Mouse (Mus musculus) ZHBTc4 (cell line): ENCODE results near the gene Fads2.

ENCODE experiments used
- DNase-seq: peaks from one replicate; pipeline ENCODE4 v3.0.0-alpha.2; 2011; ENCODE audit warnings: low read depth, low spot score

The Fads2 gene

DNA sequence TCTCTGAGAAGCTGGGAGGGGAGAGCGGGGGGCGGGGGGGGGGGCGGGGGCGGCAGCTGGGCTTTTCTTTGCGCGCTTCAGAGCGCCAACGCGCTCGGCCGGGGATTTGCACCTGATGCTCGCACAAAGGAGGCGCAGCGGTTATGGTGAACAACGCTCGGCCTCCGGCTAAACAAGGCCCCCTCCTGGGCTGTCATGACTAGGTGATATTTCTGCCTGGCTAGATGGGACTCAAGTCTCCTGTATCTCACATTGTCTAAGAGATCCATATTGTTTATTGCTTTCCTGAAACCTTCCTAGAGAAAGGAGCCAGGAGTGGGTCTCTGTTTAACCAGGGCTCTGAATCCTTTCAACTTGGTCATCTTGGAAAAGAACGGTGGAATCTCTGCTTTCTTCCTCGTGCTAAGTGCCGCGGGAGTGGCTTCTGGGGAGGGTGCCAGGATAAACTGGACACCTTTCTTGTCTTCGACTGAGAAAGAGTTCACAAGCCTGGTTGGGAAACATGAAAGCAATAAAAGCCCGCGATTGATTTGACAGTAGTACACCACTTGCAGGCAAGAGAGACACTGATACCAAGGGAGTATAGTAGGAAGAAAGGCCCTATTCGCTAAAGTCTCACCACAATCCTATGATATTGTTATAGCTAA, 631 bp upstream of the Fads2 start:
- DNase-seq = no peak

DNA sequence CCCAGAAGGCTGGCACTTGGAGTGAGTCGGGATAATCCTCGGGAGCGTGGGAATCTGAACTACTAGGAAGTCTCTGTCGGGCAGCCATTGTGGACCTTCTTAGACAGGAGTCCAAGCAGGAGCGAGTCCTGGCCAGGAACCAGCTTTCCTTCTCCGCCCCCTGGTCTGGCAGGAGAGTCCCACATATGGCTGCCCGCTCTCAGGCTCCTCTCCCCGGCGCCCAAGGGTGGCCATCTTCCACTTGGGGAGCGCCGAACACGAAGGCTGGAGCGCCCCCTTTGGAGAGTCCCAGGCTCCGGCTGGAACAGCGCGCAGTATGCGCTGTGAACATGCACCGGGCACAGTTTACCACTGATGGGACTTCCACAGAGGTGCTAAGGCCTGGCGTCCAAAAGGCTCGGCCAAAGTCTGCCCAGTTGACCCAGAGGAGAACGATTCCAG, 895 bp downstream of the Fads2 start:
- peak; percentile 87 for DNase-seq

DNA sequence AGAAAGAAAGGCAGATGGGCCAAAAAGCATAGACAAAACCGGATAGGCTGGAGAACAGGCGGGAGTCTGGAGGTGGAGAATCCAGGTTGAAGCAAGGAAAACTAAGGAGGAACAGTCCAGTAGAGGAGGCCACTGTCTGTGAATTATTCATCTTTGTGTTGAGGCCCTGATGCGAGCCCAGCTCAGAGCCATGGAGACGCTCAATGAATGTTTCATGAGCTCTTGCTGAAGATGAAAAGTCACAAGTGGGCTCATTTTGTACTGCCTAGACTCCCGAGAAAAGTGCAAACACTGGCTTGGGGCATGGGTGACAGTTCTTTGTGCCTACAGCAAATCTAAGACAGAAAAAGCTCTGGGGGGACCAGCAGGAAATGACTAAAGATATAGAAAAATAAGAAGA, 3.7 kb downstream of the Fads2 start:
- no peak for DNase-seq

DNA sequence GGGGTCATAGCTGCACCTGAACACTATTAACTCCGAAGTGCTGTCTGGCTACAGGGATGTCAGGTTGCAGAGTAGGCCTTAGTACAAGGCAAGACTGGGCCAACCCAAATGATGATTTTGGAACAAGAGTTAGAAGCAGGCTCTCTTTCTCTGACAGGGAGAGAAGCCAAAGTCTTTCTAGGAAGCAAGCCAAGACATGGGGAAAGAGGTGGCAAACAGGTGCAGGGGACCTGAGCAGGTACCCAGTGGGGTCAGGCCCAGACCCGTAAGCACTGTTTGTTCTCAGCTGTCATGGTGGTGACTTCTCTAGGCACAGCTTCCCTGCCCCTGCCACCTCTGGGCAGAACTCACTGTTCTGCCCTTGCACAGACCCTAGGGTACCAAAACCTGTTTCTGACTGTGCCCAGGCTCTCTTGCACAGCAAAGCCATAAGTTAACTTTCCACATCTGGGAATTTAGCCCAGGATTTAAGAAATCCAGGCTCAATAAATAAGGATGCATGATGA, 5.1 kb downstream of the Fads2 start:
- no peak for DNase-seq

DNA sequence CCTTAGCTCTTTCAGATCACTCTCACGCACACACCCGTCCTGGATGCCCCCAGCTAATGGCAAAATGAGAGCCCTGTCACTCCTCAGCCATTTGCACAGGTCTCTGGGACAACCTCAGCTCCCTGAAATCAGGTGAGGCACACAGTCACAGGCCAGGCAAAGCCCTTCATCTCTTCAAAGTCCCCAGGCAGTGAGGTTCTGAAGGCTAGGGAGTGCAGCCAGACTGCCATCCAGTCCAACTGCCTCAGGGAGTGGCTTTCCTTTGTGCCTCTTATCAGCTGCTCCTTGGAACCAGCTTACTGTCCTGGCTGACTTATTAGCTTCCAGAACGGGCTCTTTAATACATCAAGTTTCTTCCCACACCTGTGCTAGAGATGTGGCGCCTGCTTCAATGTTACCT, 6.9 kb downstream of the Fads2 start:
- no peak for DNase-seq

DNA sequence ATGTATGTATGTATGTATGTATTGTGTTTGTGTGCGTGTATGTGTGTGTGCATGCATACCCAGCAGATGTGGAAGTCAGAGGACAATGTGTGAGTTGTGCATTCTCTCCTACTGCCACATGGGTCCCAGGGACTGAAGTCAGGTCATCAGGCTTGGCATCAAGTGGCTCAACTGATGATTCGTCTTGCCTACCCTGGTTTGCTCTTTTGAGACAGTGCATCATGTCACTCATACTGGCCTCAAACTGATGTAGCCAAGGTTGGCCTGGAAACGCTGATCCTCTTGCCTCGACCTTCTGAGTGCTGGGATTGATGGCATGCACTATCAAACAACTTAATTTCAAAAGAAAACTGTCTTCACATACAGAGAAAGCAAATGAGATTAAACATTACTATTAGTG, 7.7 kb downstream of the Fads2 start:
- no peak for DNase-seq

DNA sequence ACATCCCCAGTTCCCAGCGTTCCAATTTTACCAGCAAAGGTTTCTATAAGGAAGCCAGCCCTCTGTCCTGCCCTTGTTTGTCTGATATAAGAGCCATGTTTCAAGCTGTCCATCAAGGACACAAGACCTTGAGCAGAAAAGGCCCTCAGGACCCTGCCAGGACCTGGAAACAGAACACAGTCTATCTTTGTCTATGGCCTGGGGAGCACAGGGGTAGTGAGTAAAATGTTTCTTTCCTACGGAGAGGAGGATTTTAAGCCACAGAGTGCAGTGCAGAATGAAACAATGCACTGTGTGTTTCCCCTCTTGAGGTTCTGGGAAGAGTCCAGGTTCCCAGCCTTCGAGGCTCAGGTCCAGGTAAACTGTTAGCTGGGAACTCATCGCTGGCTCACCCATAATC, 14.6 kb downstream of the Fads2 start:
- no peak for DNase-seq

DNA sequence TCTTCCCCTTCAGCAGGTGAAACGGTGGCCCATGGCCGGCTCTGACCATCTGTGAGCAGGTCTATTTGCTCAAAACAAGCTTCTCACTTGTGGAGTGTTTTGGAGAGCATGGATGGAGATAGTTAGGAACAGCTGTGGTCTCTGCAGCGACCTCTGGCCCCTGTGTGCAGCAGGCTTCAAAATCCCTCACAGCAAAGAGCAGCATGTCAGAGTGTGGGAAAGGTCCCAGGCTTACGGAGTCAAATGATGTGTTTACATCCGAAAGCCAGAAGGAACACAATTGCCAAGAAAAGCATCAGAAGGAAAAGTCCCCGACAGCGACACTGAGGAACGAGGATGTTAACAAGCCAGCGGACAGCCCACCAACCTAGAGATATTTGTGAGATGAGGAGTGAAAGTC, 16.1 kb downstream of the Fads2 start:
- DNase-seq = no peak

DNA sequence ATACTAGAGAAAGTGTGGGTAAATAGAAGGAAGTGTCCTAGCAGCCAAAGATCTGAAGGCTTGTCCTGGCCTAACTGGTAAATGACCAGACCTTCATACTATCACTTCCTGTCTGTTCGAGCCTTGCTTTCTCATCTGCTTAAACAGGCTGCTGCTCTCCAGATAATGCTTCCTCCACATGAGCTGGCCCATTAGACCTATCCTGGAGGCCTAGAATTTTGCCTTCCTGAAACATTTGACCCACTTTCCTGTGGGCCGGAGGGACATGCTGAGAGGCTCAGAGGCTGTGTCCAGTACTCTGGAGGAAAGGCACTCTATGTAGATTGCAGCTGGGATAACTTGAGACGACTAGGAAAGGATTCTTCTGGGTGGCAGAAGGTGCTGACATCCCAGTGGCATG, 19.4 kb downstream of the Fads2 start:
- no peak for DNase-seq

DNA sequence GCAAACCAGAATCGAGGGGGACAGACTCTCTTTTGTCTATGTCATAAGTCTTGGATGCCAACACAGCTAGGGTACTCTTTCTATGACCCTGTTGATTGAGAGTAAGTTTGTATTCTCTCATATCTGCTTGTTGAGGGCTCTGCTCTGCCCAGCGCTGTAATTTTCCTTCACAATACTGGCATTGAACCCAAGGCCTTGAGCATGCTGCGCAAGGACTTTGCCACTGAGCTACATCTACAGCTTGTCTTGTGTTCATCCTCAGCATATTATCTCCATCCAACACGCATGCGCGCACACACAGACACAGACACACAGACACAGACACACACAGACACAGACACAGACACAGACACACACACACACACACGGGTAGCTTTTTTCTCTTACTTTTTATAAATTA, 21.2 kb downstream of the Fads2 start:
- DNase-seq = no peak

DNA sequence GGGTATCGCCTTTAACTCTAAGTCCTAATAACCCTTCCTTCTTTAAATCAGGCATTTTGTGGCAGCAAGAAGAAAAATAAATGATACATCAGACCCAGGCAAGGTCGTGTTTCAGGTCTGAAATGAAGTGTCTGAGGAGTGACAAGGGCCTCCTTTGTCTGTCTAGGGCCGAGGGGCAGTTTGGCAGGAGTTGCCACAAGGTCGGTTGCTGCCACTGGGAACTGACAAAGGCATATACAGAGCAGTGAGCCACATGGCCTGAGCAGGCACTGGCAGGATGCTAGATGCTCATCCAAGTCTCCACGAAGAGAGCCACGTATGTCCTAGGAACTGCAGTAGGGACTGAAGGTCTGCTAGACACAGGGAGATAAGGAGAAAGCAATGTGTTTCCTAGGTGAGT, 23.2 kb downstream of the Fads2 start:
- no peak for DNase-seq

DNA sequence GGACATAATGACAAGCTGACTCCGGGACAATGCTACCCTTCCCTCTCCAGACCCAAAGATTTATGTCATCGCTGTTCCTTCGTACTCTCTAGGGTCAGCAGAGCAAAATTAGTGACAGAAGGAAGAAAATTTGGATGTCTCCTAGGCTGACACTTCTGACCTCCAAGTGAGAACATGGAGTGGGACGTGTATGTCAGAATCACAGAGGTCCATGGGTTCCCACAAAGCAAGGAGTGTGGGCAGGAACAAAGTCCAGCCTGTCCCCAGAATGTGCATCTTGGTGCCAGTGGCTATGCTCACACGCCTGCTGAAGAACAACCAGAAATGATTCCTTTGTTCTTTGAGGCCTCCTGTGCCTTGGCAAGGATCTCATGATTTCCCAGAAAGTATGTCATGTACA, 28.4 kb downstream of the Fads2 start:
- DNase-seq = no peak

DNA sequence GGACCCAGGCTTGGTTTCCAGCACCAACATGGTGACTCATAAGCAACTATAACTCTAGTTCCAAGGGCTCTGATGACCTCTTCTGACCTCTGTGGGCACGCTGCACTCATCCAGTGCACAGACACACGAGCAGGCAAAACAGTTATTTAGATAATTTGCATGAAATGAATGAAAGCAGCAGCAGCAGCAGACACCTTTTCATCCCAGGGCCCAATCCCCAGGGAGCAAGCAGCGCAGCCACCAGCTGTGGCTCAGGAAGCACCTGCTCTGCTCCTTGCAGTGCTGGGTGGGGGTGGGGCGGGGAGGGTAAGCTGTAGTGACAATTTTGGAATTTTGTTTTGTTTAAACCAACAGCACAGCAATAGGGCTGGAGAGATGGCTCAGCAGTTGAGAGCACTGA, 29.7 kb downstream of the Fads2 start:
- DNase-seq = peak; percentile 66

DNA sequence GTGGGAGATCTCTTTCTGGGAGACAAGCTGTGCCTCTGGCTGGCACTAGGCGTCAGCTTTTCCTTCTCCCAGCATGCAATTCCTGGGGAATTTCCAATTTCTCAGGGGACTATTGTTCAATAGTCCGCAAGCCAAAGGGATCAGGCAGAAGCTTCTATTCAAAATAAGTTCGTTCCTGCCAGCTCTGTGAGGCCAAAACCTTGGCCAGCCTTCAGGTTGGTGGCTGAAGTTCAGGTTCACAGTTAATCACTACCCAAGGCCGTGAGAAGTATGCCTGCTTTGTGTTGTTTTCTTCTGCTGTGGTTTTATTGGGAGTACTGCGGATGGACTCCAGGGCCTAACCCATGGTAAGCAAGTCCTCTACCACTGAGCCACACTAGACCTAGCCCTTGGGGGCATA, 30.4 kb downstream of the Fads2 start:
- DNase-seq = no peak

DNA sequence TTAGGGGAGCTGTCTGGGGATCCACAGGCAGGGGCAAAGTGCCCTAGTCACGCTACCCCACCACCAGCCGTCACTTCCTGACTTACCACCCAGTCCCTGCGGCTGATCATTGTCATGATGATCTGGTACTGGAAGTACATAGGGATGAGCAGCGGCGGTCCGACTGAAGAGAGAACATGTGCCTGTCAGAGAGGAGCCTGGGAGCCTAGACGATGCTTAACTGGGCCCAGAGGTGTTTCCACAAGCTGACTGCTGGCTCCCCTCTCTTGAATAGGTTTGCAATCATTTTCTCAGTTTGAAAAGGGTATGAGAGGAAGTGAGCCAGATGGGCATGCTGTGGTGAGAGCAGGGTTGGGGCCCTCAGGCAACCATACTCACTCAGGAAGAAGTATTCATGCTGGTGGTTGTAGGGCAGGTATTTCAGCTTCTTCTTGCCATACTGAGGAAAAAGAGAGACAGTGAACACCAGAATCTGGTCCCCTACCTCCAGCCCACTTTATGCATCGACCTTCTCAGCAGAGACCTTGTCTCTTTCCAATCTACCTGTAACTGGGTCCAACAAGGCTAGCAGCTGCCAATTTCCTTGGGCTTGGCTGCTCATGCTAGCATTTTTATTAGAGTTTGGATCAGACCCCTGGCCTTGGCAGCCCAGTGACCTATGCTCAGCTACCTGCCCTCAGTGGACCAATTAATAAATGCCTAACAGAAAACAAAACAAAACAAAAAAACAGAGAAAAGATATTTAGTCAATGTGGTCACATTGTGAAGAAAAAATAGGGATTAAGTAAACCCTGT, 31.2 kb downstream of the Fads2 start:
- no peak for DNase-seq

DNA sequence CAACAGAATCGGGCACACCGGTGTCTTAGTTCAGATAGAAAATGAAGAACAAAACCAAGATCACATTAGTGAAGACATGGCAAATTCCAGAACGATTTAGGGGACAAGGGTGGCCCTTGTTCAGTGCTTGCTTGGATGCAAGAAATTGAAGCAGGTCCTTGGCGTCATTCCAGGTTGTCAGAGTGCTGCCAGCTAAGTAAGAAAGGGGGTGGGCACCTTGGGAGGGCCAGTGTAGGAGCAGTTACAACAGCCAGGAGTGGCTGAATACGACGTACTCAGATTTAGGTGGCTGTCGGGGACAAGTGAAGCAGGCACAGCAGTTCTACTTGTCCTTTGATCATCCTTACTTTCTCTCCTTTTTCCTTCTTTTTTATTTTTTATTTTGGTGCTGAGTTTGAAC, 33.8 kb downstream of the Fads2 start:
- DNase-seq = no peak

DNA sequence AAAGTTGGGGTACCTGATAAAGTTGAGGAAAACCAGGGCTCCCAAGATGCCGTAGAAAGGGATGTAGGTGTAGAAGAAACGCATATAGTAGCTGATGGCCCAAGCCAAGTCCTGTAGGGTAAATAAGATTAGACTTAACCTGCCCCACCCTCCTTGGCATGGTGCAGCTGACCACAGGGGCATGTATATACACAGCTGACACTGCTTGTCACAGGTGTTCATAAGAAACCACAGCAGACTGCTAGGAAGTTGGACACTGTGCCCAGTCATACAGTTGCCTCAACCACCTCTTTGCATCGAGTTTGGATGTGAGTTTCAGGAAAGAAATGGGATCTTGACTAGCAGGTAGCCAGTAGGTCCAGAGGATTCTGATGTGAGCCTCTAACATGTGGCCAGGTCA, 35.0 kb downstream of the Fads2 start:
- DNase-seq = no peak

DNA sequence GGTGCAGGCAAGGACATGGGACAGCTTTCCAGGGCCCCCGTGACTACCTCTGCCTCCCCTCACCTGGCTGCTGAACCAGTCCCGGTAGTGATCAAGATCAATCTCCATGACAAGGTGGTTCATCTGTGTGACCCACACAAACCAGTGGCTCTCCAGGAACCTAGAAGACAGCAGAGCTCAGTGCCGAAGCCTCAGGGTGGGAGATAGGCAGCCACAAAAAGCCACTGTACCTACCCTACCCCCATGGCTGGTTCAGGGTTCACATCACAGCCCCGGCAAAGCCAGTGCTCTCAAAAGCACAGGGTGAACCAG, 35.4 kb downstream of the Fads2 start:
- no peak for DNase-seq

DNA sequence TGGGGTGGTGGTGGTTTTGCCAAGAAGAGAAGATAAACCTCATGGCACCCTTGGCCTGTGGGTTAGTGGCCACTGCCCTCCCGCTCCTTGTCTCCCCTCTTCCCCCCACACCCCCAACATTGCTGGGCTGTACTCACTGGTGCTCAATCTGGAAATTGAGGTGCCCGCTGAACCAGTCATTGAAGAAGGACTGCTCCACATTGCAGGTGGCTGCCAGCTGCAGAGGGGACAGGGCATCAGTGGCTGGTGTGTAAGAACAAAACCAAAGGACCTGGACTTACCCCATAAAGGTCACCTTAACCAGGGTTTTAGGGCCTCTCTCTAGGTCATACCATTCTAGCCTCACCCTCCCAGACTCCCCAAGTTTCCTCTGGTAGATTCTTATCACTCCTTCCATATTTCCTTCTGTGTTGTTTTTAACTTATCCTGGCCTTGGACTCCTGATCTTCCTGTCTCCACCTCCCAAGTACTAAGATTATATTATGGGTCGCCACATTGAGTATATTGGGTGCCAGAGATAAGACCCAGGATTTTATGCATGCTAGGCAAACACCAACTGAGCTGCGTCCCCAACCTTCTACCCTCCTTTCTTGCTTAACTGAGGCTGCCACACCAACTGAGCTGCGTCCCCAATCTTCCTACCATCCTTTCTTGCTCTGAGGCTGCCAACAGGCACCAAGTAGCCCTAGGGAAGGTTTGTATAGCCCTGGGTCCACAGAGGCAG, 35.9 kb downstream of the Fads2 start:
- DNase-seq = no peak

DNA sequence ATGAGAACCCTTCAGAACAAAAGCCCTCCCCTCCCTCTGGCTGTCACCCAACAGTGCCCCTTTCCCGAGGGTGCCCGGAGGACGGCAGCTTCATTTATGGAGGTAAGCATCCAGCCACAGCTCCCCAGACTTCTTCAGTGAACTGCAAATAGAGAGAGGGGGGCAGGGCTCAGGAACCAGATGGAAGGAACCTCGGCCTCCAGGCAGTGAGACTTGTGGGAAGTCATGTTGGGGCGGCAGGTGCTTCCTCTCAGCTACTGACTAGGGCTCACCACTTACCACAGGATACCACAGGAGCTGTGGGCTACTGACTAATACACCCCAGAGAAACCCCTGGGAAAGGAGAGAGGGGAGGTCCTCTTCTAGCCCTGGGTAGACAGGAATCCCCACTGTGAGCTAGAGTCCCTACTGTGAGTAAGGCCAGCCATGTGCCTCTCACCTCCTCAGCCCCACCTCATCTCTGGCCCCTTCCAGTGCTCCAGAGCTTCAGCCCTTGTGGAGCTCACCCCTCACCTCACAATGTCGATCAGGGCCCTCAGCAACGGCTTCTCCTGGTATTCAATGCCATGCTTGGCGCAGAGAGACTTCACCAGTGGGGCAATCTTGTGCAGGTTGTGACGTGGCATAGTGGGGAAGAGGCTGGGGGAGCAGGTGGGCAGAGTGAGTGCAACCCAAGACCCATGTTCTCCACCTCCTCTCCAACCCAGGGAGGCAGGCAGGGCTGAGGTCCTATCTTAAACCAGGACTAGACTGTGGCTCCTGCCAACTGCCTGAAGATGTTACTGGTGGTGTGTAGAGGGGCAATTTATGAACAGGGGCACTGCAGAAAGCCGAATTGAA, 37.2 kb downstream of the Fads2 start:
- no peak for DNase-seq

DNA sequence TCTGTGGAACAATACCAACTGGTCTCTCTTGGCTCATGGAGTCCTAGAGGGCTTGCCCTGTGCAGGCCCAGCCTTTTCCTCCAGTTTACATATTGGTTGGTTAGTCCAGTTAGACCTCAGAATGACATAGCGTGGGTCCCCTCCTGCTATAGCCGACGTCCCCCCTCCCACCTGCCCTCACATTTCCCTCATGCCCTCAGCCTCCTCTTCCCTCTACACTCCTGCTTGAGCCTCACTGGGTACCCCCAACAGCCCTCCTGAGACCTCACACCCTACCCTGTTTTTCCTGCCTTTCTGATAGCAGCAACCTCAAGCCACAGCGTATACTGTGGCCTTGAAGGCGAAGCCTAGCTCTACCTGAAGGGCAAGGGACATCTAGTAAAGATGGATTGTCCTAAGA, 38.7 kb downstream of the Fads2 start:
- DNase-seq = no peak

DNA sequence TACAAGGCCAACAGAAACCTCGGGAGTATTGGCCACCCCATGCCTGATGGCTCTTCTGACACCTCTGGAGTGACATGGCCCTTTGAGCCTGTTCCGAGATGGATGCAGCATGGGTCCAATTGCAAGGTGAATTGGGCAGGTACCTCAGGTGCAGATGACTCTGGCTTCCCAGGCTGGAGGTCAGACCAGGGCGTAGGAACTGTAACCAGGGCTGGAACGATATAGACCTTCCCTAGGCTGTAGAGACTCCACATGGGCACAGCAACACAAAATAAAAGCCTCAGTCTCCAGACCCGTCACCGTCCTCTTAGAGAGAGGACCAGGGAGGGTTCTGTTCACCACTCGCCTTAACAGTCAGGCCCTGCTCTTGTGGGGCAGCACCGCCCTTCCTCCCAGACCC, 39.3 kb downstream of the Fads2 start:
- no peak for DNase-seq
